Mouse (Mus musculus): ENCODE measurements around the gene Man1a. TPM values are rescaled to one million over a fixed set of nuclear protein-coding genes. Genes with fewer than 3 reads are reported as not detected.

Gene Man1a
- polyA plus RNA-seq, 1 experiment from 2014 or later, result 3.3 TPM

DNA sequence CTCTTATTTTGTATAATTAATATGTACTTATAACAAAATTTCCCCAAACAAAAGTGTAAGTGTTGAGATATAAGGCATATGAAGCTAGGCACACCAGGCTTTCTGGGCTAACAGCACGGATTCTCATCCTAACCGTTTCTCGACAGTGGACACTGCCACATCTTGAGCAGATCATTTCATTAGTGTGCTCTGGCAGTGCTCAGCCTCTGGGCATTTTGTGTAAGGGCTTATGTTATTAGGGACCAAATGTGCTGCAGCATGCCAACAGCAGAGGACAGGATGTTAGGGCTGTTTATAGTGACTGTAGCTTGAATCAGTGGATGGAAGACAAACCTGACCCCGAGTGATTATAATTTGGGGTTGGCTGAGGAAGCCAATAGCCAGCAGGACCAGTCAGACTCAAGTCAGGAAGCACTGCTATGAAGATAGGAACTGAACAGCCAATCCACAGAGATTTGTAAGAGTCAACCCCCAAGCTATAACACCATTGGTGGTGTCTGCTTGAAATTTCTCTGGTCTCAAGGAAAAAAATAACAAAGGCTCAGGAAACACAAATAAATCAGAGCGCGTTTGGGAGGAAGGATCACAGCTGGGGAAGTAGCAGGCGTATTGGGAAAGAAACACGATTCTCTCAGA lies 161.3 kb downstream of the Man1a start:
- 74% methylated on average over 8 of the region's 8 CpGs for WGBS
- no peak overlapping the region for H3K4me3 ChIP-seq (ENCODE audit: low read depth, low read length)
- H3K36me3 ChIP-seq (ENCODE audit: control insufficient read depth, insufficient read depth, low read length), result no peaks in the 10 kb centered on the region
- DNase-seq (ENCODE audit: low spot score) (no peak), ATAC-seq (ENCODE audit: insufficient number of reproducible peaks, low FRiP score, low TSS enrichment, low read depth) (no peak)
- H3K27me3 ChIP-seq (ENCODE audit: control insufficient read depth, insufficient read depth, low read length), result no peaks in the 10 kb centered on the region
- no peaks in the 10 kb centered on the region for H3K9me3 ChIP-seq (ENCODE audit: control insufficient read depth, low read length)
- H3K9ac ChIP-seq (ENCODE audit: low read length), result no peak overlapping the region
- no peak overlapping the region for H3K4me2 ChIP-seq (ENCODE audit: low read depth, severe bottlenecking)
- no peak overlapping the region for H3K27ac ChIP-seq (replicated peaks; ENCODE audit: low read depth, low read length)
- H3K4me1 ChIP-seq (ENCODE audit: control insufficient read depth, insufficient read depth, low read length), result no peaks in the 10 kb centered on the region

DNA sequence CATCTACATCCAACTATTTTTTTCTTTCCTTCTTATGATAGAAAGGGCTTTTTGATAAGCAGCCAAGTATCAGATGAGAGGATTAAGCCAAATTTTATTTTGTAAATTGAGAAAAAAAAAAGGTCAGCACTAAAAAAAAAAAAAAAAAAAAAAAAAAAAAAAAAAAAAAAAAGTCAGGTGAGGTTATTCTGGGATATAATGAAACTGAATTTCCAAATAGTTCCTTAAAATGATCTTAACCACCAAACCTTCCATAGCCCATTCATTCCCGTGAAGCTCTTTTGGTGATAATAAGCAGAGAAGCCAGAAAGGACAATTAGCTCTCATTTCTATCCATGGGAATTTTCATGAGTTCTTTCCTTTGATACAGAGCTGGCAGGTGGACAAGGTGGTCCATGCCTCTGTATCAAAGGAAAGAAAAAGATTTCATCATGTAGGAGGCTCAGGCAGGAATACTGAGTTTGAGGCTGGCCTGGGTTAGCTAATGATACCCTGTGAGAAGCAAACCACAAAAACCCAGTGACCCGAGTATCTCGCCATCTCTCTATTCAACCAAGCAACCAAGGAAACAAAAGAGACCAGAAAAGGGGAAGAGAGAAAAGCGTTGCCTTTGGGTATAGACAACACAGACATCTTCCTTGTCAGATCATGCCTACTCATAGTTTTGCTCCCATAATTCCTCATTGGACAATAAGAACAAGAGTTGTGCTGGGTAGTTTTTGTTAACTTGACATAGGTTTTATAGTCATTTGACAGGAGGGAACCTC lies 162.7 kb downstream of the Man1a start:
- no peaks in the 10 kb centered on the region for H3K4me1 ChIP-seq (ENCODE audit: control insufficient read depth, insufficient read depth, low read length)
- no peak for ATAC-seq (ENCODE audit: insufficient number of reproducible peaks, low FRiP score, low TSS enrichment, low read depth)
- 89% methylated on average over 4 of the region's 4 CpGs for WGBS

DNA sequence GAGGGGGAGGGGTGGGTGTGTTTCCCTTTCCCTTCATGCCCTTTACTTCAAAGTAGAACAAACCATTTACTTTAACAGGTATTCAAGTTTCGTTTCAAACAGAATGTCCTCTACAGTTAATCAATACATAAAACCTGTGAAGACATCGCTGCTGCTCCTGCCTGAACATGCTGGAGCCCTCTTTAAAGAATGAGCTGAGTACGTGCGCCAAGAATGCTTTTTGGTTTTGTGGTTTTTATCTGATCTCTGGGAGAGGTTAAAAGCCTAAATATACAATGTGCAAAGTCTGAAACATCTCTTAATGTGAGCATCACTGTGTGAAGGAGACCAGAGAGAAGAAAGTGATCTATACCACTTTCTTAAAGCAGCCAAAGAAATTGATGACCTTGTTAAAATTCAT lies 186.9 kb downstream of the Man1a start:
- DNase-seq (ENCODE audit: low spot score) (no peak), ATAC-seq (ENCODE audit: insufficient number of reproducible peaks, low FRiP score, low TSS enrichment, low read depth) (no peak)
- Histone ChIP-seq H3K9ac (ENCODE audit: low read length) (no peak overlapping the region), H3K4me2 (ENCODE audit: low read depth, severe bottlenecking) (no peak overlapping the region), H3K4me1 (ENCODE audit: control insufficient read depth, insufficient read depth, low read length) (no peaks in the 10 kb centered on the region), H3K9me3 (ENCODE audit: control insufficient read depth, low read length) (no peaks in the 10 kb centered on the region), H3K27ac (replicated peaks; ENCODE audit: low read depth, low read length) (no peak overlapping the region), H3K27me3 (ENCODE audit: control insufficient read depth, insufficient read depth, low read length) (no peaks in the 10 kb centered on the region), H3K4me3 (ENCODE audit: low read depth, low read length) (no peak overlapping the region), H3K36me3 (ENCODE audit: control insufficient read depth, insufficient read depth, low read length) (no peaks in the 10 kb centered on the region)
- 78% methylated on average over 4 of the region's 4 CpGs for WGBS

More for the DNA sequence above, 162.7 kb downstream of the Man1a start:
- no peak overlapping the region for H3K4me2 ChIP-seq (ENCODE audit: low read depth, severe bottlenecking)
- H3K27me3 ChIP-seq (ENCODE audit: control insufficient read depth, insufficient read depth, low read length), result no peaks in the 10 kb centered on the region
- no peak for DNase-seq (ENCODE audit: low spot score)
- H3K36me3 ChIP-seq (ENCODE audit: control insufficient read depth, insufficient read depth, low read length), result no peaks in the 10 kb centered on the region
- no peak overlapping the region for H3K4me3 ChIP-seq (ENCODE audit: low read depth, low read length)
- H3K9ac ChIP-seq (ENCODE audit: low read length), result no peak overlapping the region
- no peaks in the 10 kb centered on the region for H3K9me3 ChIP-seq (ENCODE audit: control insufficient read depth, low read length)
- no peak overlapping the region for H3K27ac ChIP-seq (replicated peaks; ENCODE audit: low read depth, low read length)

DNA sequence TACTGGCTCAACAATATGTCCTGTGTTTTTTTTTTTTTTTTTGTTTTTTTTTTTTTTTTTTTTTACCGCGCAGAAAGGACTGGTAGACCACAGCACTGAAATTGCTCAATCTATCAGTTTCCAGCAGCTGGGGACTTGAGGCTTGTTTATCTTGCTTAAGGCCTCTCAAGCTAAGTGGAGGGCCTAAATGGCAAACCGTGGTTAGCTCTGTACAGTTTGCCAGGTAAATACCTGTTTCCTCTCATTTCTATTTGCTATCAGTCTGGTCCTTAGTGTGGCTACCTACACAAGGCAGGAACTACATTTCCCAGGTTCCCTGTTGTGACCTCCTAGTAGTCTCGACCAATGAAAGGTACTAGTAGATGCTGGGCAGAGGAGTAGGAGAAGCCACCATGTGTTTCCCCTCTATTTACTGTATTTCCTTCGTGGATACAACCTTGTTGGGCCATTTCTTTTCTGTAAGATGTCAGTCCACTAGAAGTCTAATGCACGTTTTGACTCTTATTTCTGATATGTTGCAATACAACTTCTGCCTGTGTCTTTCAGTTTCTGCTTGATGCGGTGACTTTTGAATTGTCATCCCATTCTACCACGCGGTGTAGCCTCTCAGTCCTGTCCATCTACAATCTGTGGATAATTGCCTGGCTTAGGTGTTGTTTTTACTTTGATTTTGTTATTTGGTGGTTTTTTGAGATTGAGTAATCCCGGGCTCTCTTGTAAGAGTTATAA lies 187.9 kb downstream of the Man1a start:
- no peak overlapping the region for H3K9ac ChIP-seq (ENCODE audit: low read length)
- H3K27ac ChIP-seq (replicated peaks; ENCODE audit: low read depth, low read length), result no peak overlapping the region
- H3K4me2 ChIP-seq (ENCODE audit: low read depth, severe bottlenecking), result no peak overlapping the region
- H3K27me3 ChIP-seq (ENCODE audit: control insufficient read depth, insufficient read depth, low read length), result no peaks in the 10 kb centered on the region
- WGBS, result 79% methylated on average over 10 of the region's 10 CpGs
- H3K4me3 ChIP-seq (ENCODE audit: low read depth, low read length), result no peak overlapping the region
- no peaks in the 10 kb centered on the region for H3K4me1 ChIP-seq (ENCODE audit: control insufficient read depth, insufficient read depth, low read length)
- DNase-seq (ENCODE audit: low spot score) (no peak), ATAC-seq (ENCODE audit: insufficient number of reproducible peaks, low FRiP score, low TSS enrichment, low read depth) (no peak)
- no peaks in the 10 kb centered on the region for H3K9me3 ChIP-seq (ENCODE audit: control insufficient read depth, low read length)
- H3K36me3 ChIP-seq (ENCODE audit: control insufficient read depth, insufficient read depth, low read length), result no peaks in the 10 kb centered on the region

DNA sequence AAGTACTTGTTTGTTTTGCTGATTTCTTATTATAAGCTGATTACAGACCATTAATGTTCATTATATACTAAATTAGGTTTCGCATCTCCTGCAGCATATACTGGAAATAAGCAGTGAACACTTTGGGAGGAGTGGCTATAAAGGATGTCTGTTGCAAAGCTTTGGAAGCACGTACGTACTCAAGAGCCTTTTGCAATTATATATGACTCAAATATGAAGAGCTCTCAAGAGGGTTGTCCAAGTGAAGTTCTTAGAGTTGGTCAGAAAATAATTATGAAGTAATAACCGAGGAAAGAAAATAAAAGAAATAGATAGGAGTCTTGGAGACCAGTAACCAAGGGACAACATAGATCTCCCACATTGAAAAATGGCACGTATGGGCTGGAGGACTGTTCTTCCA lies 189.9 kb downstream of the Man1a start:
- H3K36me3 ChIP-seq (ENCODE audit: control insufficient read depth, insufficient read depth, low read length), result no peaks in the 10 kb centered on the region

DNA sequence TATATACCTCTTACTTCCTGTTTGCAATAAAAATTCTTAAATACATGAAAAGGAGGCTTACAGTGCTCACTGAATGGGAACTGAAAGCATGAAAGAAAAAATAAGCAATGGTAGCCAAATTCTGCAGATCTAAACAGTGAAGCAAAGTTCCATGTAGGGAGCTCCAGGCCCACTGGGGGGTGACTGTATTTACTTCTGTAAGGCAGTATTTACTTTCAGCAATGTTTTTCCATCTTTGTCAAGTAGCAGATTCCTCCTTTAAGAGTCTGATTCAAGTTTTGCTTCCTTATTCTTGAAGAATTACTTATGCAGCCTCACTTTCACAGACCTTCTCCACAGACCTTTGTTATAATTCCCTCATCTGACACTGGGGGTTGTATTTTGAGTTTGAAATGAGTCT lies 195.1 kb downstream of the Man1a start:
- no peak for DNase-seq (ENCODE audit: low spot score)

More for the DNA sequence above, 189.9 kb downstream of the Man1a start:
- Histone ChIP-seq H3K27me3 (ENCODE audit: control insufficient read depth, insufficient read depth, low read length) (no peaks in the 10 kb centered on the region), H3K9ac (ENCODE audit: low read length) (no peak overlapping the region), H3K27ac (replicated peaks; ENCODE audit: low read depth, low read length) (no peak overlapping the region), H3K4me2 (ENCODE audit: low read depth, severe bottlenecking) (no peak overlapping the region), H3K4me3 (ENCODE audit: low read depth, low read length) (no peak overlapping the region), H3K4me1 (ENCODE audit: control insufficient read depth, insufficient read depth, low read length) (no peaks in the 10 kb centered on the region), H3K9me3 (ENCODE audit: control insufficient read depth, low read length) (no peaks in the 10 kb centered on the region)
- DNase-seq (ENCODE audit: low spot score), result no peak
- no peak for ATAC-seq (ENCODE audit: insufficient number of reproducible peaks, low FRiP score, low TSS enrichment, low read depth)
- 87% methylated on average over 5 of the region's 5 CpGs for WGBS

DNA sequence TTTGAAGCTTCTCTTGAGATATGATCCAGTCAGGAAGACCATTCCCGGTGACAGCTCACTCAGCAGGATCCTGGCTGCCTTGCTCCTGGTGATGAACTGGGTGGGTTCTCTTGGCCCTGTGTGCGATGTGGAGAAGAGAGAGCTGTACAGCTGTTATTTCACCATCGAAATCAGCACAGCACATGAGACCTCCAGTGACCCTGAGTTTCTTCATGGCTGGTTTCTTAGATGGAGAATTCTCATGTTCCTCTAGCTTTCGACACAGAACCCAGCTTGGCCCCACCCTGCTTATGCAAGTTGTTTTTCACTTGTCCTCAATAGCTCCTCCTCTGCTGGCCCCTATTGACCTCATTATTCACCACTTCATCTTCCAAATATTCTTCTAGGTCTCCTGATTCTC lies 200.5 kb downstream of the Man1a start:
- WGBS, result 83% methylated on average over 4 of the region's 4 CpGs
- Histone ChIP-seq H3K36me3 (ENCODE audit: control insufficient read depth, insufficient read depth, low read length) (no peaks in the 10 kb centered on the region), H3K4me3 (ENCODE audit: low read depth, low read length) (no peak overlapping the region), H3K9me3 (ENCODE audit: control insufficient read depth, low read length) (no peaks in the 10 kb centered on the region), H3K4me2 (ENCODE audit: low read depth, severe bottlenecking) (no peak overlapping the region), H3K27ac (replicated peaks; ENCODE audit: low read depth, low read length) (no peak overlapping the region), H3K9ac (ENCODE audit: low read length) (no peak overlapping the region), H3K4me1 (ENCODE audit: control insufficient read depth, insufficient read depth, low read length) (no peaks in the 10 kb centered on the region), H3K27me3 (ENCODE audit: control insufficient read depth, insufficient read depth, low read length) (no peaks in the 10 kb centered on the region)
- DNase-seq (ENCODE audit: low spot score), result no peak
- no peak for ATAC-seq (ENCODE audit: insufficient number of reproducible peaks, low FRiP score, low TSS enrichment, low read depth)

More for the DNA sequence above, 195.1 kb downstream of the Man1a start:
- no peaks in the 10 kb centered on the region for H3K9me3 ChIP-seq (ENCODE audit: control insufficient read depth, low read length)
- H3K27me3 ChIP-seq (ENCODE audit: control insufficient read depth, insufficient read depth, low read length), result no peaks in the 10 kb centered on the region
- H3K4me2 ChIP-seq (ENCODE audit: low read depth, severe bottlenecking), result no peak overlapping the region
- no peaks in the 10 kb centered on the region for H3K36me3 ChIP-seq (ENCODE audit: control insufficient read depth, insufficient read depth, low read length)
- H3K27ac ChIP-seq (replicated peaks; ENCODE audit: low read depth, low read length), result no peak overlapping the region
- H3K9ac ChIP-seq (ENCODE audit: low read length), result no peak overlapping the region
- no peaks in the 10 kb centered on the region for H3K4me1 ChIP-seq (ENCODE audit: control insufficient read depth, insufficient read depth, low read length)
- ATAC-seq (ENCODE audit: insufficient number of reproducible peaks, low FRiP score, low TSS enrichment, low read depth), result no peak
- H3K4me3 ChIP-seq (ENCODE audit: low read depth, low read length), result no peak overlapping the region

DNA sequence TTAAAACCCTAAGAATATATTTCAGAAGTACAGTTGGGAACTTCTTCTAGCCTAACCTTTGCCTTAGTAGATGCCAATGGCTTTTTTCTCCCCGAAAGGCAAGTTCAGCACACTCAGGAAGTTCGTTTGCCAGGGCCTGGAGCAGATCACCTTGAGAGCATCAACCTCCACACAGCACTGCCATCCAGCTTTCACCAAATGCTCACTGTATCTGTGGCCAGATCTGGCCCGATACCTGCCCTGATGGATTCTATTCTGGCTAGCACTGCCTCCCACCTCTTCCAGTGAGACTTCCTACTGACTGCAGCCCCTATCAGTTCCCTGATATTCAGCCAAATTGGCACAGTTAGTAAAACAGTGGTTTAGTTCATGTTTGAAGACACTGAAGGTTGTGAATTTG lies 202.2 kb downstream of the Man1a start:
- H3K27me3 ChIP-seq (ENCODE audit: control insufficient read depth, insufficient read depth, low read length), result no peaks in the 10 kb centered on the region
- DNase-seq (ENCODE audit: low spot score), result no peak
- H3K36me3 ChIP-seq (ENCODE audit: control insufficient read depth, insufficient read depth, low read length), result no peaks in the 10 kb centered on the region
- no peak overlapping the region for H3K4me3 ChIP-seq (ENCODE audit: low read depth, low read length)
- no peaks in the 10 kb centered on the region for H3K4me1 ChIP-seq (ENCODE audit: control insufficient read depth, insufficient read depth, low read length)
- H3K4me2 ChIP-seq (ENCODE audit: low read depth, severe bottlenecking), result no peak overlapping the region
- no peak overlapping the region for H3K27ac ChIP-seq (replicated peaks; ENCODE audit: low read depth, low read length)
- no peak for ATAC-seq (ENCODE audit: insufficient number of reproducible peaks, low FRiP score, low TSS enrichment, low read depth)
- 81% methylated on average over 3 of the region's 3 CpGs for WGBS
- H3K9ac ChIP-seq (ENCODE audit: low read length), result no peak overlapping the region
- no peaks in the 10 kb centered on the region for H3K9me3 ChIP-seq (ENCODE audit: control insufficient read depth, low read length)

Data from limb, embryonic 11.5 days (tissue).